Mouse (Mus musculus): ENCODE results near the gene Fam117b.

The Fam117b gene

GRCm38 (mm10) chr1:59967291-59967690 lies 54.5 kb downstream of the Fam117b start:
- no peak for DNase-seq (ENCODE audit: low spot score in 2 of 2)

GRCm38 (mm10) chr1:59986626-59987025 lies 73.8 kb downstream of the Fam117b start:
- no peak for DNase-seq (ENCODE audit: low spot score in 2 of 2)

DNA sequence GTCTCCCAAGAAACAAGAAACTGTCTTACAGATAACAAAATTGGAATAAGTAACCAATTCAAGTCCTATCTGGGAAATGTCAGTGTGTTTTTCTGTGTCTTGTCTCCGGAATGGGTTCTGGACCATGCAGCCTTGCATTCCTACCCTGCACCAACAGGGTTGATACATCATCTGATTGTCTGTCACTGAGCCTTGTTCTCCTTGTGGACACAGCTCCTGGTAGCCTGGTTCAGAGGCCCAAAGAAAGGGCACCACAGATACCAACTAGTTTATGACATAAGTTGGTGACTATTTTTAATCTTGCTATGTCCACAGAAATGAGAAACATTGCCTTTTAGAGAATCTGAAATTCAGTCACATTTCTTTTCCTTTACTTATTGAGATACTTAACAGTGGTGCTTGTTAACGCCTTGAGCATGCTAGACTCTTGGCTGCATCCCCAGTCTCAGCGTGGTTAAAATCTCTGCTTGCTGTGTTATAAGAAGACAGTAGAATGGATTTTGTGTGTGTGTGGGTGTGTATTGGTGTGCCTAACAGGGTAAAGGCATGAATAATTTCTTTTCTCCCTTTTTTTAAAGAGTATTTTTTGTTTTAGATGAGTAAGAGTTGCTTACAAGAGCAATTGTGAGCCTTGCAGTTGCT lies 74.7 kb downstream of the Fam117b start:
- no peak for DNase-seq (ENCODE audit: low spot score in 2 of 2)

DNA sequence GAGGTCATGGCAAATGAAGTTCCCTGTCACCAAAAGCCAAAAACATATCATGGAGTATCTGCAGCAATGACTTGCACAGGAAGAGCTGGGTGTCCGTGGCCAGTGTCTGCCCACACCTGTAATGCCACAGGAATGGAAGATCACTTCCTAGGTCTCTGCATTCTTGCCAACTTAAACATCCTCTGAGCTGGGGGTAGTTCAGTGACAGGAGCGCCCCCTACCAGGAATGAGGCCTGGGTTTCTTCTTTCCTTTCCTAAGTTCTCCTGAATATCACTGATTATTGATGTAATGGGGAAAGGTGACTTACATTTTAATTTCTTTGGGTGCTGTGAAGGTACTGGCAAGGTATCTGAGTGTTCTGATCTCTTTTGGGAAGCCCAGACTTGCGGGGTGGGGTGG lies 82.8 kb downstream of the Fam117b start:
- no peak for DNase-seq (ENCODE audit: low spot score in 2 of 2)

GRCm38 (mm10) chr1:59997352-59997751 lies 84.5 kb downstream of the Fam117b start:
- DNase-seq (ENCODE audit: low spot score in 2 of 2) = no peak

GRCm38 (mm10) chr1:60000319-60000718 lies 87.5 kb downstream of the Fam117b start:
- DNase-seq (ENCODE audit: low spot score in 2 of 2) = no peak

GRCm38 (mm10) chr1:60007337-60007736 lies 94.5 kb downstream of the Fam117b start:
- DNase-seq (ENCODE audit: low spot score in 2 of 2) = no peak

DNA sequence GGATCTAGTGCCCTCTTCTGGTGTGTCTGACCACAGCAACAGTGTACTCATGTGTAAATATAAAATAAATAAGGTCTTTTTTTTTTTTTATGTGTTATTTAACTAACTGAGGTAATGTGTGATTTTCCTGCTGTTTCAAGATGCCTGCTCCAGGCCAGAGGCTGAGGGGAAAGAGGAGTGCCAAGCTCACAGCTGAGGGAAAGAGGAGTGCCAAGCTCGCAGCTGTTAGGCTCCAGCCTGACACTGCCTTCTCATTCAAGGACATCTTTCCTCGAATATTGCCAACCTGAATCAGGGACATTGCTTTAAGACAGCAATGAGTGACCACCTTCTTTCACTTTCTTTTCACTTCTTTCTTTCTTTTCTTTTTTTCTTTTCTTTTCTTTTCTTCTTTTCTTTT lies 95.9 kb downstream of the Fam117b start:
- DNase-seq (ENCODE audit: low spot score in 2 of 2) = no peak

GRCm38 (mm10) chr1:60013779-60014178 lies 101.0 kb downstream of the Fam117b start:
- no peak for DNase-seq (ENCODE audit: low spot score in 2 of 2)

- DNase-seq (ENCODE audit: low spot score in 2 of 2) = no peak
Measured at GRCm38 (mm10) chr1:60015511-60015910, 102.7 kb downstream of the Fam117b start.

GRCm38 (mm10) chr1:60016136-60016611 lies 103.4 kb downstream of the Fam117b start:
- DNase-seq (ENCODE audit: low spot score in 2 of 2) = no peak

DNA sequence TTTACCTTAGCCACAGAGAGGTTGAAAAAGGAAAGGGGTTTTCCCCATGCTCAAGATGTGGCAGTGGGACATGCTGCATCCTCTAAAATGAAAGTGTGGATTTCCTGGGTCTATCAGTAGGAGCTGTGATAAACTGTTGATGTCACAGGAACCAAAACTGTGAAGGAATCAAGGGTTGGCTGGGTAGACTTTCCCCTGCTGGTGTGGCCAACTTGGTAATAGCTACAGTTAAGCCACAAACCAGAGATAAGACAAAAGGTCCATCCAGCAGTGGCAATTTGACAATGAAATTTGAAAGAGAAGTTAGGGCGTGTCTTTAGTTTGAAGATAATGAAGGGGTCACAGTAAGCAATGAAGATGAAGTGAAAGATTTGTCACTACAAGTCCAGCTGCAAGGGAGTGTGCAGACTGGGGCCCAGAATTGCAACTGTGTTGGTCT lies 104.2 kb downstream of the Fam117b start:
- no peak for DNase-seq (ENCODE audit: low spot score in 2 of 2)
